Mouse (Mus musculus): Measurements from ENCODE around the gene Kcnma1. TPM values are rescaled to one million over a fixed set of nuclear protein-coding genes. Genes with fewer than 3 reads are reported as not detected.

Kcnma1 gene
- polyA plus RNA-seq, 1 experiment from 2014 or later: 1.0 TPM

- Histone ChIP-seq H3K4me2 (ENCODE audit: low read depth, low read length) (no peak overlapping the region), H3K4me1 (replicated peaks; ENCODE audit: control insufficient read depth, insufficient read depth, low read length) (no peaks in the 10 kb centered on the region), H3K9me3 (ENCODE audit: control insufficient read depth, low read length) (no peaks in the 10 kb centered on the region), H3K27me3 (ENCODE audit: control insufficient read depth, insufficient read depth, low read depth, low read length) (no peaks in the 10 kb centered on the region), H3K27ac (ENCODE audit: low read length) (no peak overlapping the region), H3K4me3 (ENCODE audit: low read length) (no peak overlapping the region), H3K9ac (ENCODE audit: low read length) (no peak overlapping the region), H3K36me3 (ENCODE audit: control insufficient read depth, insufficient read depth, low read length) (no peaks in the 10 kb centered on the region)
- ATAC-seq (ENCODE audit: low read depth): no peak
- 47% methylated on average over 2 of the region's 2 CpGs for whole genome bisulfite sequencing
Measured at GRCm38 (mm10) chr14:23824937-23825336, 189.4 kb downstream of the Kcnma1 start.

- no peak for ATAC-seq (ENCODE audit: low read depth)
- Histone ChIP-seq H3K27ac (ENCODE audit: low read length) (no peak overlapping the region), H3K9me3 (ENCODE audit: control insufficient read depth, low read length) (no peaks in the 10 kb centered on the region), H3K36me3 (ENCODE audit: control insufficient read depth, insufficient read depth, low read length) (no peaks in the 10 kb centered on the region), H3K9ac (ENCODE audit: low read length) (no peak overlapping the region), H3K27me3 (ENCODE audit: control insufficient read depth, insufficient read depth, low read depth, low read length) (no peaks in the 10 kb centered on the region), H3K4me2 (ENCODE audit: low read depth, low read length) (no peak overlapping the region), H3K4me3 (ENCODE audit: low read length) (no peak overlapping the region), H3K4me1 (replicated peaks; ENCODE audit: control insufficient read depth, insufficient read depth, low read length) (no peaks in the 10 kb centered on the region)
- WGBS: 40% methylated on average over 4 of the region's 4 CpGs
Measured at GRCm38 (mm10) chr14:23824267-23824666, 190.0 kb downstream of the Kcnma1 start.

GRCm38 (mm10) chr14:23817585-23817984 is 196.7 kb downstream of the Kcnma1 start:
- Histone ChIP-seq H3K27me3 (ENCODE audit: control insufficient read depth, insufficient read depth, low read depth, low read length) (no peaks in the 10 kb centered on the region), H3K4me3 (ENCODE audit: low read length) (no peak overlapping the region), H3K27ac (ENCODE audit: low read length) (no peak overlapping the region), H3K36me3 (ENCODE audit: control insufficient read depth, insufficient read depth, low read length) (no peaks in the 10 kb centered on the region), H3K9ac (ENCODE audit: low read length) (no peak overlapping the region), H3K9me3 (ENCODE audit: control insufficient read depth, low read length) (no peaks in the 10 kb centered on the region), H3K4me1 (replicated peaks; ENCODE audit: control insufficient read depth, insufficient read depth, low read length) (no peaks in the 10 kb centered on the region), H3K4me2 (ENCODE audit: low read depth, low read length) (no peak overlapping the region)
- ATAC-seq (ENCODE audit: low read depth): no peak
- WGBS: 77% methylated on average over 3 of the region's 3 CpGs

GRCm38 (mm10) chr14:23810081-23810480 is 204.2 kb downstream of the Kcnma1 start:
- H3K4me3 ChIP-seq (ENCODE audit: low read length): no peak overlapping the region
- H3K36me3 ChIP-seq (ENCODE audit: control insufficient read depth, insufficient read depth, low read length): no peaks in the 10 kb centered on the region
- no peaks in the 10 kb centered on the region for H3K27me3 ChIP-seq (ENCODE audit: control insufficient read depth, insufficient read depth, low read depth, low read length)
- no peak overlapping the region for H3K9ac ChIP-seq (ENCODE audit: low read length)
- WGBS: 29% methylated on average over 1 of the region's 1 CpGs
- H3K9me3 ChIP-seq (ENCODE audit: control insufficient read depth, low read length): no peaks in the 10 kb centered on the region
- no peak overlapping the region for H3K27ac ChIP-seq (ENCODE audit: low read length)
- H3K4me1 ChIP-seq (replicated peaks; ENCODE audit: control insufficient read depth, insufficient read depth, low read length): no peaks in the 10 kb centered on the region
- no peak for ATAC-seq (ENCODE audit: low read depth)
- no peak overlapping the region for H3K4me2 ChIP-seq (ENCODE audit: low read depth, low read length)

GRCm38 (mm10) chr14:23809124-23809523 is 205.2 kb downstream of the Kcnma1 start:
- no peaks in the 10 kb centered on the region for H3K4me1 ChIP-seq (replicated peaks; ENCODE audit: control insufficient read depth, insufficient read depth, low read length)
- H3K27ac ChIP-seq (ENCODE audit: low read length): no peak overlapping the region
- no peak overlapping the region for H3K4me2 ChIP-seq (ENCODE audit: low read depth, low read length)
- no peak for ATAC-seq (ENCODE audit: low read depth)
- H3K4me3 ChIP-seq (ENCODE audit: low read length): no peak overlapping the region
- no peaks in the 10 kb centered on the region for H3K27me3 ChIP-seq (ENCODE audit: control insufficient read depth, insufficient read depth, low read depth, low read length)
- H3K36me3 ChIP-seq (ENCODE audit: control insufficient read depth, insufficient read depth, low read length): no peaks in the 10 kb centered on the region
- H3K9ac ChIP-seq (ENCODE audit: low read length): no peak overlapping the region
- H3K9me3 ChIP-seq (ENCODE audit: control insufficient read depth, low read length): no peaks in the 10 kb centered on the region
- 0% methylated on average over 1 of the region's 1 CpGs for WGBS

- no peaks in the 10 kb centered on the region for H3K36me3 ChIP-seq (ENCODE audit: control insufficient read depth, insufficient read depth, low read length)
Measured at GRCm38 (mm10) chr14:23806378-23806777, 207.9 kb downstream of the Kcnma1 start.

GRCm38 (mm10) chr14:23796878-23797277 is 217.4 kb downstream of the Kcnma1 start:
- no peaks in the 10 kb centered on the region for H3K9me3 ChIP-seq (ENCODE audit: control insufficient read depth, low read length)
- no peaks in the 10 kb centered on the region; the same call in 1 of the 2 replicates for H3K4me1 ChIP-seq (replicated peaks; ENCODE audit: control insufficient read depth, insufficient read depth, low read length)
- no peaks in the 10 kb centered on the region for H3K27me3 ChIP-seq (ENCODE audit: control insufficient read depth, insufficient read depth, low read depth, low read length)
- no peak overlapping the region for H3K9ac ChIP-seq (ENCODE audit: low read length)
- H3K4me3 ChIP-seq (ENCODE audit: low read length): no peak overlapping the region
- H3K4me2 ChIP-seq (ENCODE audit: low read depth, low read length): no peak overlapping the region
- ATAC-seq (ENCODE audit: low read depth): no peak
- no peaks in the 10 kb centered on the region for H3K36me3 ChIP-seq (ENCODE audit: control insufficient read depth, insufficient read depth, low read length)
- WGBS: 79% methylated on average over 7 of the region's 7 CpGs
- H3K27ac ChIP-seq (ENCODE audit: low read length): no peak overlapping the region

More at GRCm38 (mm10) chr14:23806378-23806777, 207.9 kb downstream of the Kcnma1 start:
- no peak overlapping the region for H3K27ac ChIP-seq (ENCODE audit: low read length)
- H3K4me3 ChIP-seq (ENCODE audit: low read length): no peak overlapping the region
- 54% methylated on average over 2 of the region's 2 CpGs for WGBS
- H3K4me2 ChIP-seq (ENCODE audit: low read depth, low read length): no peak overlapping the region
- H3K9ac ChIP-seq (ENCODE audit: low read length): no peak overlapping the region
- H3K27me3 ChIP-seq (ENCODE audit: control insufficient read depth, insufficient read depth, low read depth, low read length): no peaks in the 10 kb centered on the region
- no peaks in the 10 kb centered on the region for H3K9me3 ChIP-seq (ENCODE audit: control insufficient read depth, low read length)
- no peaks in the 10 kb centered on the region for H3K4me1 ChIP-seq (replicated peaks; ENCODE audit: control insufficient read depth, insufficient read depth, low read length)
- no peak for ATAC-seq (ENCODE audit: low read depth)

GRCm38 (mm10) chr14:23792674-23793073 is 221.6 kb downstream of the Kcnma1 start:
- Histone ChIP-seq H3K9me3 (ENCODE audit: control insufficient read depth, low read length) (no peaks in the 10 kb centered on the region), H3K4me1 (replicated peaks; ENCODE audit: control insufficient read depth, insufficient read depth, low read length) (no peaks in the 10 kb centered on the region; the same call in 1 of the 2 replicates), H3K4me3 (ENCODE audit: low read length) (no peak overlapping the region), H3K27ac (ENCODE audit: low read length) (no peak overlapping the region), H3K36me3 (ENCODE audit: control insufficient read depth, insufficient read depth, low read length) (no peaks in the 10 kb centered on the region), H3K4me2 (ENCODE audit: low read depth, low read length) (no peak overlapping the region), H3K9ac (ENCODE audit: low read length) (no peak overlapping the region), H3K27me3 (ENCODE audit: control insufficient read depth, insufficient read depth, low read depth, low read length) (no peaks in the 10 kb centered on the region)
- 28% methylated on average over 3 of the region's 3 CpGs for WGBS
- peak; percentile 57 for ATAC-seq (ENCODE audit: low read depth)

- no peak overlapping the region for H3K9ac ChIP-seq (ENCODE audit: low read length)
- H3K4me2 ChIP-seq (ENCODE audit: low read depth, low read length): no peak overlapping the region
- peaks cover under 1% of the 10 kb centered on the region; the same call in 1 of the 2 replicates for H3K4me1 ChIP-seq (replicated peaks; ENCODE audit: control insufficient read depth, insufficient read depth, low read length)
- no peak for ATAC-seq (ENCODE audit: low read depth)
- H3K36me3 ChIP-seq (ENCODE audit: control insufficient read depth, insufficient read depth, low read length): no peaks in the 10 kb centered on the region
- H3K4me3 ChIP-seq (ENCODE audit: low read length): no peak overlapping the region
- WGBS: 32% methylated on average over 3 of the region's 3 CpGs
- H3K27me3 ChIP-seq (ENCODE audit: control insufficient read depth, insufficient read depth, low read depth, low read length): no peaks in the 10 kb centered on the region
- H3K27ac ChIP-seq (ENCODE audit: low read length): no peak overlapping the region
- H3K9me3 ChIP-seq (ENCODE audit: control insufficient read depth, low read length): no peaks in the 10 kb centered on the region
Measured at GRCm38 (mm10) chr14:23792076-23792475, 222.2 kb downstream of the Kcnma1 start.

GRCm38 (mm10) chr14:23791261-23791691 is 223.0 kb downstream of the Kcnma1 start:
- H3K9ac ChIP-seq (ENCODE audit: low read length): no peak overlapping the region
- no peaks in the 10 kb centered on the region for H3K27me3 ChIP-seq (ENCODE audit: control insufficient read depth, insufficient read depth, low read depth, low read length)
- no peak overlapping the region for H3K27ac ChIP-seq (ENCODE audit: low read length)
- H3K4me3 ChIP-seq (ENCODE audit: low read length): no peak overlapping the region
- no peaks in the 10 kb centered on the region for H3K9me3 ChIP-seq (ENCODE audit: control insufficient read depth, low read length)
- no peak for ATAC-seq (ENCODE audit: low read depth)
- 48% methylated on average over 13 of the region's 13 CpGs for WGBS
- H3K4me1 ChIP-seq (replicated peaks; ENCODE audit: control insufficient read depth, insufficient read depth, low read length): peaks cover 6% of the 10 kb centered on the region; the same call in 1 of the 2 replicates
- no peak overlapping the region for H3K4me2 ChIP-seq (ENCODE audit: low read depth, low read length)
- no peaks in the 10 kb centered on the region for H3K36me3 ChIP-seq (ENCODE audit: control insufficient read depth, insufficient read depth, low read length)
